Mouse (Mus musculus) spleen, adult 2 months (tissue): ENCODE data around the gene Lyst.

Source experiments
- CTCF ChIP-seq: fragments of 200-500 bp; IDR thresholded peaks from 2 replicates; pipeline ENCODE4 v1.5.1; 2011; ENCODE audit warnings: mild to moderate bottlenecking, inconsistent platforms; ENCODE audit not compliant: insufficient read depth, insufficient read length, insufficient replicate concordance; ENCODE audit errors: extremely low read depth
- POLR2A ChIP-seq: fragments of 200-500 bp; IDR thresholded peaks from 2 replicates; pipeline ENCODE4 v1.6.1; 2011; ENCODE audit warnings: low read depth, low read length, inconsistent platforms

- no peak for TF ChIP-seq CTCF
- TF ChIP-seq POLR2A = no peak
These were observed 188.8 kb downstream of the Lyst start for GRCm38 (mm10) chr13:13778837-13779458.
